Mouse (Mus musculus) hindbrain, embryonic 10.5 days (tissue): ENCODE data around the gene Arpc2. TPM values are rescaled to one million over a fixed set of nuclear protein-coding genes. Genes with fewer than 3 reads are reported as not detected.
A peak's percentile ranks its signal among the peaks of the same experiment; 100 is the strongest.
"Not testable (repeated sequence)": the region's sequence is repeated elsewhere in the genome, so short reads cannot be mapped to it uniquely, and the experiment has no call there.

Experiments used
- DNase-seq: peaks from one replicate; pipeline ENCODE4 v3.0.0-alpha.2; 2017; ENCODE audit warnings: low spot score
- H3K27ac ChIP-seq: fragments of 300-500 bp; sonication (generic); 2 replicates; pipeline ENCODE4 v1.5.1; 2016; ENCODE audit warnings: mild to moderate bottlenecking, moderate library complexity
- H3K27me3 ChIP-seq: fragments of 300-500 bp; sonication (generic); 2 replicates; pipeline ENCODE4 v1.6.1; 2016; ENCODE audit warnings: mild to moderate bottlenecking; ENCODE audit not compliant: poor library complexity, insufficient read depth, severe bottlenecking
- H3K36me3 ChIP-seq: fragments of 300-500 bp; sonication (generic); 2 replicates; pipeline ENCODE4 v1.6.1; 2016; ENCODE audit warnings: mild to moderate bottlenecking, moderate library complexity
- H3K4me1 ChIP-seq: fragments of 300-500 bp; sonication (generic); replicated peaks from 2 replicates; pipeline ENCODE4 v1.6.1; 2016; ENCODE audit warnings: mild to moderate bottlenecking
- H3K4me3 ChIP-seq: fragments of 300-500 bp; sonication (generic); 2 replicates; pipeline ENCODE4 v1.5.1; 2016; ENCODE audit warnings: mild to moderate bottlenecking, moderate library complexity
- H3K9me3 ChIP-seq: fragments of 300-500 bp; sonication (generic); 2 replicates; pipeline ENCODE4 v1.6.1; 2016; ENCODE audit warnings: mild to moderate bottlenecking, moderate library complexity
- WGBS: fragments of 180-500 bp; shearing (Covaris S2); methylation state at CpG from one replicate; pipeline ENCODE4 v1.1.7; 2016; 5-methylcytosine and 5-hydroxymethylcytosine counted together
- polyA plus RNA-seq: library from polyadenylated mRNA; unstranded; fragments of >200 nt; fragmentation: Nextera tagmentation; extraction: Ambion mirVana; gene quantifications from 2 replicates; pipeline ENCODE4 v1.2.1, GENCODE M21; 2016

Arpc2 gene
- polyA plus RNA-seq, 1 experiment from 2014 or later: 352 TPM

GRCm38 (mm10) chr1:74278988-74279387 is 43.1 kb downstream of the Arpc2 start:
- H3K36me3 ChIP-seq: peaks cover 50% of the 10 kb centered on the region
- H3K4me3 ChIP-seq: no peak overlapping the region
- no peaks in the 10 kb centered on the region for H3K9me3 ChIP-seq
- no peak overlapping the region for H3K27ac ChIP-seq
- WGBS: 88% methylated on average over 11 of the region's 11 CpGs
- no peak for DNase-seq
- H3K27me3 ChIP-seq: no peaks in the 10 kb centered on the region
- peaks cover 33% of the 10 kb centered on the region for H3K4me1 ChIP-seq

- 94% methylated on average over 14 of the region's 14 CpGs for WGBS
- DNase-seq: no peak
- Histone ChIP-seq H3K27ac (no peak overlapping the region), H3K4me1 (peaks cover 33% of the 10 kb centered on the region), H3K9me3 (no peaks in the 10 kb centered on the region), H3K27me3 (no peaks in the 10 kb centered on the region), H3K4me3 (no peak overlapping the region), H3K36me3 (peaks cover 50% of the 10 kb centered on the region)
Measured at GRCm38 (mm10) chr1:74280591-74281325, 44.9 kb downstream of the Arpc2 start.

GRCm38 (mm10) chr1:74281372-74281771 is 45.5 kb downstream of the Arpc2 start:
- WGBS: 98% methylated on average over 2 of the region's 2 CpGs
- no peak overlapping the region for H3K4me3 ChIP-seq

GRCm38 (mm10) chr1:74281886-74282285 is 46.0 kb downstream of the Arpc2 start:
- Histone ChIP-seq H3K36me3 (peaks cover 50% of the 10 kb centered on the region), H3K27me3 (no peaks in the 10 kb centered on the region), H3K4me1 (peaks cover 38% of the 10 kb centered on the region), H3K4me3 (no peak overlapping the region), H3K27ac (no peak overlapping the region), H3K9me3 (no peaks in the 10 kb centered on the region)
- no peak for DNase-seq
- WGBS: 98% methylated on average over 8 of the region's 8 CpGs

More at GRCm38 (mm10) chr1:74281372-74281771, 45.5 kb downstream of the Arpc2 start:
- Histone ChIP-seq H3K9me3 (no peaks in the 10 kb centered on the region), H3K36me3 (peaks cover 50% of the 10 kb centered on the region), H3K27ac (no peak overlapping the region), H3K27me3 (no peaks in the 10 kb centered on the region), H3K4me1 (peaks cover 39% of the 10 kb centered on the region)
- no peak for DNase-seq

GRCm38 (mm10) chr1:74282896-74283625 is 47.2 kb downstream of the Arpc2 start:
- WGBS: 89% methylated on average over 10 of the region's 10 CpGs
- DNase-seq: no peak
- Histone ChIP-seq H3K27me3 (no peaks in the 10 kb centered on the region), H3K27ac (no peak overlapping the region), H3K9me3 (no peaks in the 10 kb centered on the region), H3K36me3 (peaks cover 50% of the 10 kb centered on the region), H3K4me1 (peaks cover 37% of the 10 kb centered on the region), H3K4me3 (peak overlapping the region; percentile 13; the same call in 1 of the 2 replicates)

GRCm38 (mm10) chr1:74283686-74284463 is 48.0 kb downstream of the Arpc2 start:
- Histone ChIP-seq H3K27me3 (no peaks in the 10 kb centered on the region), H3K27ac (peak overlapping the region; percentile 88)
- no peak for DNase-seq

GRCm38 (mm10) chr1:74284543-74285160 is 48.8 kb downstream of the Arpc2 start, which contains the start of the genes Aamp and Pnkd:
Gene Aamp (minus strand): TSS chr1:74284738.
Gene Pnkd (plus strand): TSS chr1:74284930.
- WGBS: under 1% methylated on average over 56 of the region's 56 CpGs
- H3K36me3 ChIP-seq: peaks cover 52% of the 10 kb centered on the region
- H3K4me3 ChIP-seq: peak within 1 kb of the TSS; percentile 81
- H3K27ac ChIP-seq: peak within 1 kb of the TSS; percentile 88
- H3K9me3 ChIP-seq: no peaks in the 10 kb centered on the region
- DNase-seq: peak; percentile 100
- H3K4me1 ChIP-seq: peaks cover 31% of the 10 kb centered on the region
- H3K27me3 ChIP-seq: no peaks in the 10 kb centered on the region

More at GRCm38 (mm10) chr1:74283686-74284463, 48.0 kb downstream of the Arpc2 start:
- Histone ChIP-seq H3K36me3 (peaks cover 52% of the 10 kb centered on the region), H3K4me1 (peaks cover 31% of the 10 kb centered on the region), H3K4me3 (peak overlapping the region; percentile 81), H3K9me3 (no peaks in the 10 kb centered on the region)
- 14% methylated on average over 15 of the region's 15 CpGs for WGBS

- peak overlapping the region; percentile 88 for H3K27ac ChIP-seq
- peaks cover 52% of the 10 kb centered on the region for H3K36me3 ChIP-seq
- no peak for DNase-seq
Measured at GRCm38 (mm10) chr1:74285212-74286010, 49.5 kb downstream of the Arpc2 start.

GRCm38 (mm10) chr1:74286869-74287607 is 51.2 kb downstream of the Arpc2 start:
- H3K4me1 ChIP-seq: peaks cover 31% of the 10 kb centered on the region
- not testable (repeated sequence) for H3K9me3 ChIP-seq, H3K27ac ChIP-seq, H3K4me3 ChIP-seq, DNase-seq, H3K27me3 ChIP-seq
- 60% methylated on average over 15 of the region's 17 CpGs for WGBS
- peaks cover 51% of the 10 kb centered on the region for H3K36me3 ChIP-seq

More at GRCm38 (mm10) chr1:74285212-74286010, 49.5 kb downstream of the Arpc2 start:
- WGBS: 4% methylated on average over 23 of the region's 23 CpGs
- Histone ChIP-seq H3K9me3 (no peaks in the 10 kb centered on the region), H3K27me3 (no peaks in the 10 kb centered on the region), H3K4me3 (peak overlapping the region; percentile 81), H3K4me1 (peaks cover 31% of the 10 kb centered on the region)

GRCm38 (mm10) chr1:74288327-74288726 is 52.4 kb downstream of the Arpc2 start:
- H3K9me3 ChIP-seq: no peaks in the 10 kb centered on the region
- H3K27me3 ChIP-seq: no peaks in the 10 kb centered on the region
- 83% methylated on average over 4 of the region's 4 CpGs for WGBS
- H3K27ac ChIP-seq: no peak overlapping the region
- peaks cover 47% of the 10 kb centered on the region for H3K36me3 ChIP-seq
- peaks cover 23% of the 10 kb centered on the region for H3K4me1 ChIP-seq
- H3K4me3 ChIP-seq: no peak overlapping the region
- no peak for DNase-seq

GRCm38 (mm10) chr1:74289248-74289647 is 53.4 kb downstream of the Arpc2 start:
- Histone ChIP-seq H3K9me3 (no peaks in the 10 kb centered on the region), H3K4me3 (no peak overlapping the region), H3K4me1 (peaks cover 16% of the 10 kb centered on the region), H3K27ac (no peak overlapping the region), H3K27me3 (no peaks in the 10 kb centered on the region), H3K36me3 (peaks cover 51% of the 10 kb centered on the region)
- whole genome bisulfite sequencing: 90% methylated on average over 9 of the region's 9 CpGs
- DNase-seq: no peak
